Mouse (Mus musculus) lung, postnatal 0 days (tissue): Measurements from ENCODE around the gene Ncbp3.

Source experiments
- CTCF ChIP-seq: IDR thresholded peaks from 2 replicates; pipeline ENCODE4 v1.5.1; 2016; ENCODE audit warnings: antibody characterized with exemption, mild to moderate bottlenecking
- EP300 ChIP-seq: IDR thresholded peaks from 2 replicates; pipeline ENCODE4 v1.6.1; 2016; ENCODE audit warnings: antibody characterized with exemption, mild to moderate bottlenecking, control low read depth

GRCm38 (mm10) chr11:73037691-73038090, 9.9 kb upstream of the Ncbp3 start:
- no peak for TF ChIP-seq EP300
- TF ChIP-seq CTCF: no peak
